Mouse (Mus musculus) thymus, postnatal 25 days (tissue): ENCODE results near the gene Chrna7.

ENCODE experiments used
- DNase-seq: peaks from one replicate; pipeline ENCODE4 v3.0.0; 2022

Gene Chrna7

GRCm38 (mm10) chr7:63060996-63061395 lies 151.4 kb downstream of the Chrna7 start:
- no peak for DNase-seq
